ENCODE assay signal across 8 mouse cellular contexts in the genomic region with DNA sequence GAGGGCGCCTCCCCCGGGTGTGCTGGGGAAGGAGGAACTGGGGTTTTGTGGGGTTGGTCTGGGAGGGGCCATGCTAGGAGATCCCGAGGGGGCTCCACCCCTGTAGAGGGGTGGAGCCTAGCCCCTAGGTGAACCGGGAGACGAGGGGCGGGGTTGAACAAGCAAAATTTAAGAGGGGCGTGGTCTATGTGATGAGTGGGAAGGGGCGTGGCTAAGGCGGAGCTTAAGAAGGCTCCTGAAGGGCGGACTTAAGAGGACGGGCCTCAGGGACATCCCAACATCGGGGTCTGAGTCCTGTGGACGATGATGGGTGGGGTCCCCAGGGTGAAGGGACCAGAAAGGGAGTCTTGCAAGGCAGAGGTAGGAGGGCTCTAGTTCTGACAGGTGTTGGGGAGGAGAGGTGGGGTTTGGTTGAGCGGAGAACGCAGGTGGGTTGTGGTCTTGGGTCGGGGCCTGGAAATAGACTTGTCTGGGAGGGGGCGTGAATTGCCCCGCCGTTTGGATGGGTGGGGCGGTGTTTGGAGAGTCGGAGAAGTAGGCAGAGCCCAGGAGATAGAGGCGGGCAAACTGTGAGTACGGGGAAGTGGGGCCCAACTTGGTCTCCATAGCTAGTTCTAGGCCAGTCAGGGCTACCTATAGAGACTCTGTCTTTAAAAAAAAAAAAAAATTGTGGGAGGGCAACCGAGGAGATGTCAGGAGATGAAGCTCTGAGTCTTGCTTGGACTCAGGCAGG. TPM values are rescaled to one million over a fixed set of nuclear protein-coding genes. Genes with fewer than 3 reads are reported as not detected.
A peak's percentile ranks its signal among the peaks of the same experiment; 100 is the strongest.
DNase-seq lines count a peak whose midpoint lies in the region; ATAC-seq and TF ChIP-seq lines count a peak whose summit lies in the region.

No protein-coding gene starts in this region.

- peaks cover 3% of the 10 kb centered on the region for H3K9me3 ChIP-seq in erythroblast, embryonic 14.5 days (ENCODE audit: control insufficient read depth, low read length)
- no peaks in the 10 kb centered on the region for H3K9me3 ChIP-seq in hindbrain, embryonic 11.5 days (ENCODE audit: control insufficient read depth, low read length)
- no peaks in the 10 kb centered on the region for H3K9me3 ChIP-seq in limb, embryonic 15.5 days
- H3K9me3 ChIP-seq in midbrain, embryonic 15.5 days, result no peaks in the 10 kb centered on the region

- peaks cover 58% of the 10 kb centered on the region for H3K27me3 ChIP-seq in erythroblast, embryonic 14.5 days (ENCODE audit: control insufficient read depth)
- peaks cover 78% of the 10 kb centered on the region for H3K27me3 ChIP-seq in hindbrain, embryonic 11.5 days (ENCODE audit: control insufficient read depth, insufficient read depth, low read length)
- H3K27me3 ChIP-seq in limb, embryonic 15.5 days, result peaks cover 84% of the 10 kb centered on the region
- peaks cover 70% of the 10 kb centered on the region for H3K27me3 ChIP-seq in midbrain, embryonic 15.5 days (replicated peaks)
- no peaks in the 10 kb centered on the region for H3K27me3 ChIP-seq in testis, adult 2 months (ENCODE audit: control insufficient read depth, insufficient read depth, low read length)

- peak; percentile 78 to 79 for DNase-seq in B cell, adult 2 months
- peak; percentile 69 for DNase-seq in hindbrain, embryonic 11.5 days (ENCODE audit: low spot score)
- no peak for DNase-seq in right cerebral cortex, postnatal 4 days

- no peak for TF ChIP-seq POLR2A in testis, adult 2 months (IDR thresholded peaks at IDR 0.05; ENCODE audit: control insufficient read depth, low read depth, low read length)

- no peak overlapping the region; the same call in 1 of the 2 replicates for H3K9ac ChIP-seq in hindbrain, embryonic 11.5 days (ENCODE audit: low read depth, low read length)
- H3K9ac ChIP-seq in limb, embryonic 15.5 days, result peak overlapping the region; percentile 28; the same call in 1 of the 2 replicates
- no peak overlapping the region for H3K9ac ChIP-seq in midbrain, embryonic 15.5 days

- peaks cover 39% of the 10 kb centered on the region for H3K4me1 ChIP-seq in erythroblast, embryonic 14.5 days (ENCODE audit: control insufficient read depth)
- peaks cover 2% of the 10 kb centered on the region; the same call in 1 of the 2 replicates for H3K4me1 ChIP-seq in hindbrain, embryonic 11.5 days (replicated peaks; ENCODE audit: control insufficient read depth, insufficient read depth, low read length)
- H3K4me1 ChIP-seq in limb, embryonic 15.5 days, result peaks cover 23% of the 10 kb centered on the region
- peaks cover 18% of the 10 kb centered on the region for H3K4me1 ChIP-seq in midbrain, embryonic 15.5 days
- H3K4me1 ChIP-seq in testis, adult 2 months (ENCODE audit: control insufficient read depth, insufficient read depth, low read length), result peaks cover 21% of the 10 kb centered on the region

- TF ChIP-seq CTCF in testis, adult 2 months (IDR thresholded peaks at IDR 0.05; ENCODE audit: control insufficient read depth, insufficient read depth, insufficient replicate concordance, low read depth, low read length), result no peak

- peak overlapping the region; percentile 51 for H3K4me3 ChIP-seq in erythroblast, embryonic 14.5 days (replicated peaks)
- peak overlapping the region; percentile 23 for H3K4me3 ChIP-seq in hindbrain, embryonic 11.5 days (ENCODE audit: low read depth, low read length)
- H3K4me3 ChIP-seq in limb, embryonic 15.5 days, result peak overlapping the region; percentile 40
- H3K4me3 ChIP-seq in midbrain, embryonic 15.5 days, result peak overlapping the region; percentile 20
- peak overlapping the region; percentile 40 for H3K4me3 ChIP-seq in testis, adult 2 months (ENCODE audit: control insufficient read depth, low read depth, low read length)

- peak overlapping the region; percentile 38 for H3K4me2 ChIP-seq in hindbrain, embryonic 11.5 days (replicated peaks; ENCODE audit: low read depth, low read length)
- H3K4me2 ChIP-seq in limb, embryonic 15.5 days, result peak overlapping the region; percentile 69
- H3K4me2 ChIP-seq in midbrain, embryonic 15.5 days, result peak overlapping the region; percentile 34

- H3K27ac ChIP-seq in hindbrain, embryonic 11.5 days (ENCODE audit: low read depth, low read length), result no peak overlapping the region
- no peak overlapping the region for H3K27ac ChIP-seq in limb, embryonic 15.5 days
- no peak overlapping the region for H3K27ac ChIP-seq in midbrain, embryonic 15.5 days
- H3K27ac ChIP-seq in testis, adult 2 months (ENCODE audit: control insufficient read depth, insufficient read depth, low read depth, low read length), result no peak overlapping the region

- peak; percentile 55 for ATAC-seq in activated CD4-positive, CD25-positive, alpha-beta regulatory T cell, adult 4 months
- ATAC-seq in hindbrain, embryonic 11.5 days (ENCODE audit: low FRiP score), result peak; percentile 36; the same call in 1 of the 2 replicates
- ATAC-seq in limb, embryonic 15.5 days (ENCODE audit: insufficient number of reproducible peaks, low FRiP score, low TSS enrichment, low read depth), result peak; percentile 32; the same call in 1 of the 2 replicates
- ATAC-seq in midbrain, embryonic 15.5 days (replicated peaks), result no peak

- H3K36me3 ChIP-seq in erythroblast, embryonic 14.5 days (ENCODE audit: control insufficient read depth), result no peaks in the 10 kb centered on the region
- H3K36me3 ChIP-seq in hindbrain, embryonic 11.5 days (ENCODE audit: control insufficient read depth, insufficient read depth, low read length), result no peaks in the 10 kb centered on the region
- H3K36me3 ChIP-seq in limb, embryonic 15.5 days, result no peaks in the 10 kb centered on the region
- H3K36me3 ChIP-seq in midbrain, embryonic 15.5 days (replicated peaks), result no peaks in the 10 kb centered on the region
- no peaks in the 10 kb centered on the region for H3K36me3 ChIP-seq in testis, adult 2 months (ENCODE audit: control insufficient read depth, insufficient read depth, low read length)

- WGBS in hindbrain, embryonic 11.5 days, result 2% methylated on average over 24 of the region's 24 CpGs
- 2% methylated on average over 24 of the region's 24 CpGs for WGBS in limb, embryonic 15.5 days
- 2% methylated on average over 24 of the region's 24 CpGs for WGBS in midbrain, embryonic 15.5 days

RNA-seq across cellular contexts. Expression of gene Tmem221, which starts 0.5 kb away (rescaled TPM):
- polyA plus RNA-seq in activated CD4-positive, CD25-positive, alpha-beta regulatory T cell, adult 4 months (2017; shearing (Covaris generic)), result 1 to 10 TPM in 1 of 2 experiments, under 1 TPM in 1; 0.99 to 1.7 TPM
- not detected in 2 replicates for polyA plus RNA-seq in erythroblast, embryonic 14.5 days (2012)
- 0.28 and 0.47 TPM in 2 replicates for polyA plus RNA-seq in hindbrain, embryonic 11.5 days (2014; fragmentation: Nextera tagmentation; extraction: Ambion mirVana)
- polyA plus RNA-seq in limb, embryonic 15.5 days (2015; fragmentation: Nextera tagmentation; extraction: Ambion mirVana), result 0.74 and 0.84 TPM in 2 replicates
- 0.13 TPM in 1 of 2 replicates, not detected in the other for polyA plus RNA-seq in midbrain, embryonic 15.5 days (2015; fragmentation: Nextera tagmentation; extraction: Ambion mirVana)
- 0.86 and 0.88 TPM in 2 replicates for polyA plus RNA-seq in testis, adult 2 months (2012; rRNA removed)

RNA-seq across cellular contexts. Expression of gene Nxnl1, which starts 7.3 kb away (rescaled TPM):
- polyA plus RNA-seq in activated CD4-positive, CD25-positive, alpha-beta regulatory T cell, adult 4 months (2017; shearing (Covaris generic)), result under 1 TPM in 1 of 2 experiments, not detected in 1; 0.15 TPM
- polyA plus RNA-seq in erythroblast, embryonic 14.5 days (2012), result not detected in 2 replicates
- polyA plus RNA-seq in hindbrain, embryonic 11.5 days (2014; fragmentation: Nextera tagmentation; extraction: Ambion mirVana), result not detected in 2 replicates
- polyA plus RNA-seq in limb, embryonic 15.5 days (2015; fragmentation: Nextera tagmentation; extraction: Ambion mirVana), result 0.14 TPM in 1 of 2 replicates, not detected in the other
- polyA plus RNA-seq in midbrain, embryonic 15.5 days (2015; fragmentation: Nextera tagmentation; extraction: Ambion mirVana), result 0.08 TPM in 1 of 2 replicates, not detected in the other
- polyA plus RNA-seq in testis, adult 2 months (2012; rRNA removed), result 0.29 and 0.47 TPM in 2 replicates

RNA-seq across cellular contexts. Expression of gene Slc27a1, which starts 9.6 kb away (rescaled TPM):
- polyA plus RNA-seq in activated CD4-positive, CD25-positive, alpha-beta regulatory T cell, adult 4 months (2017; shearing (Covaris generic)), result 1 to 10 TPM; 4.4 to 8.9 TPM
- polyA plus RNA-seq in erythroblast, embryonic 14.5 days (2012), result 0.02 and 0.03 TPM in 2 replicates
- 13.7 and 18.2 TPM in 2 replicates for polyA plus RNA-seq in hindbrain, embryonic 11.5 days (2014; fragmentation: Nextera tagmentation; extraction: Ambion mirVana)
- polyA plus RNA-seq in limb, embryonic 15.5 days (2015; fragmentation: Nextera tagmentation; extraction: Ambion mirVana), result 44.5 and 45.3 TPM in 2 replicates
- 66.9 and 67.4 TPM in 2 replicates for polyA plus RNA-seq in midbrain, embryonic 15.5 days (2015; fragmentation: Nextera tagmentation; extraction: Ambion mirVana)
- polyA plus RNA-seq in testis, adult 2 months (2012; rRNA removed), result 72.5 and 82.1 TPM in 2 replicates

RNA-seq across cellular contexts. Expression of gene Mvb12a, which starts 16.4 kb away (rescaled TPM):
- 10 to 100 TPM; 59.3 to 71.7 TPM for polyA plus RNA-seq in activated CD4-positive, CD25-positive, alpha-beta regulatory T cell, adult 4 months (2017; shearing (Covaris generic))
- polyA plus RNA-seq in erythroblast, embryonic 14.5 days (2012), result 2.9 and 3.6 TPM in 2 replicates
- 54.3 and 61.1 TPM in 2 replicates for polyA plus RNA-seq in hindbrain, embryonic 11.5 days (2014; fragmentation: Nextera tagmentation; extraction: Ambion mirVana)
- 95.7 and 102 TPM in 2 replicates for polyA plus RNA-seq in limb, embryonic 15.5 days (2015; fragmentation: Nextera tagmentation; extraction: Ambion mirVana)
- 61.6 and 62.2 TPM in 2 replicates for polyA plus RNA-seq in midbrain, embryonic 15.5 days (2015; fragmentation: Nextera tagmentation; extraction: Ambion mirVana)
- polyA plus RNA-seq in testis, adult 2 months (2012; rRNA removed), result 55.1 and 61.7 TPM in 2 replicates

RNA-seq across cellular contexts. Expression of gene Bst2, which starts 21.9 kb away (rescaled TPM):
- polyA plus RNA-seq in activated CD4-positive, CD25-positive, alpha-beta regulatory T cell, adult 4 months (2017; shearing (Covaris generic)), result 100 to 1,000 TPM in 1 of 2 experiments, 10 to 100 TPM in 1; 40.2 to 113 TPM
- 0.21 and 0.72 TPM in 2 replicates for polyA plus RNA-seq in erythroblast, embryonic 14.5 days (2012)
- 2.2 and 5.7 TPM in 2 replicates for polyA plus RNA-seq in hindbrain, embryonic 11.5 days (2014; fragmentation: Nextera tagmentation; extraction: Ambion mirVana)
- polyA plus RNA-seq in limb, embryonic 15.5 days (2015; fragmentation: Nextera tagmentation; extraction: Ambion mirVana), result 33.6 and 36.4 TPM in 2 replicates
- polyA plus RNA-seq in midbrain, embryonic 15.5 days (2015; fragmentation: Nextera tagmentation; extraction: Ambion mirVana), result 11.5 and 18.0 TPM in 2 replicates
- polyA plus RNA-seq in testis, adult 2 months (2012; rRNA removed), result 16.0 and 19.8 TPM in 2 replicates
